Mouse (Mus musculus) spleen, adult 2 months (tissue): ENCODE data around the gene Atp6v1b1.

Source experiments
- CTCF ChIP-seq: fragments of 200-500 bp; IDR thresholded peaks from 2 replicates; pipeline ENCODE4 v1.5.1; 2011; ENCODE audit warnings: mild to moderate bottlenecking, inconsistent platforms; ENCODE audit not compliant: insufficient read depth, insufficient read length, insufficient replicate concordance; ENCODE audit errors: extremely low read depth
- POLR2A ChIP-seq: fragments of 200-500 bp; IDR thresholded peaks from 2 replicates; pipeline ENCODE4 v1.6.1; 2011; ENCODE audit warnings: low read depth, low read length, inconsistent platforms

- TF ChIP-seq CTCF (no peak), POLR2A (no peak)
These were observed 41.8 kb upstream of the Atp6v1b1 start for GRCm38 (mm10) chr6:83701001-83701400.
